Mouse (Mus musculus) cortical plate, adult 2 months (tissue): ENCODE measurements around the gene Lats2. TPM values are rescaled to one million over a fixed set of nuclear protein-coding genes. Genes with fewer than 3 reads are reported as not detected.
A peak's percentile ranks its signal among the peaks of the same experiment; 100 is the strongest.
"Not testable (repeated sequence)": the region's sequence is repeated elsewhere in the genome, so short reads cannot be mapped to it uniquely, and the experiment has no call there.

ENCODE experiments used
- H3K27ac ChIP-seq: fragments of 200-500 bp; 2 replicates; pipeline ENCODE4 v1.5.1; 2012; ENCODE audit warnings: low read length, control low read depth, inconsistent platforms; ENCODE audit not compliant: insufficient read depth
- H3K4me1 ChIP-seq: fragments of 200-500 bp; 2 replicates; pipeline ENCODE4 v1.6.1; 2011; ENCODE audit warnings: low read length; ENCODE audit not compliant: control insufficient read depth, insufficient read depth
- H3K4me3 ChIP-seq: fragments of 200-500 bp; 2 replicates; pipeline ENCODE4 v1.5.1; 2011; ENCODE audit warnings: mild to moderate bottlenecking, low read length, control low read depth; ENCODE audit not compliant: insufficient read depth
- CTCF ChIP-seq: fragments of 200-500 bp; IDR thresholded peaks from 2 replicates; pipeline ENCODE4 v1.5.1; 2011; ENCODE audit warnings: mild to moderate bottlenecking, control low read depth, low read length; ENCODE audit not compliant: insufficient read depth; ENCODE audit errors: extremely low read depth
- POLR2A ChIP-seq: fragments of 200-500 bp; IDR thresholded peaks from 2 replicates; pipeline ENCODE4 v1.6.1; 2011; ENCODE audit warnings: mild to moderate bottlenecking, low read length, control low read depth; ENCODE audit not compliant: insufficient read depth; ENCODE audit errors: extremely low read depth
- polyA plus RNA-seq: library from polyadenylated mRNA; depleted of rRNA; stranded (reverse); fragments of >200 nt; gene quantifications from 2 replicates; pipeline ENCODE4 v1.2.3, GENCODE M21; 2012; rRNA removed

Gene Lats2
- polyA plus RNA-seq, 1 experiment: 14.4 TPM

DNA sequence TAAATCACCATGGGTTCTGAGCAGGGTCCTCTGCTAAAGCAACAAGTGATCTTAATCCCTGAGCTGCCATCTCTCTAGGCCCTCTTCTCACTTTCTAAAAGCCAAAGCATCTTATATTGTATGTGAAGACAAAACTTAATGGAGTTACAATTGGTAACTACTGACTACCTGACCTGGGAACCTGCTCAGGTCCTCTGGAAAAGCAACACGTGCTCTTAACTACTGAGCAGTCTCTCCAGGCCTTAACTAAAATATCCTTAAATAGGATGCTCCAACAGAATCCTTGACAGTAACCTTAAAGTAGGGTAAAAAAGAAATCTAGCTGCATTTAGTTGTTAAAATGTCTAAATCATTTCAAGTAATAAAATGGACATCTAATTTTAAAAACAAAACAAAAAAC, 94.6 kb downstream of the Lats2 start:
- TF ChIP-seq POLR2A: no peak
- TF ChIP-seq CTCF: no peak
- H3K4me3 ChIP-seq: peak overlapping the region; percentile 100; the same call in 1 of the 2 replicates
- H3K4me1 ChIP-seq: no peaks in the 10 kb centered on the region
- H3K27ac ChIP-seq: no peak overlapping the region

DNA sequence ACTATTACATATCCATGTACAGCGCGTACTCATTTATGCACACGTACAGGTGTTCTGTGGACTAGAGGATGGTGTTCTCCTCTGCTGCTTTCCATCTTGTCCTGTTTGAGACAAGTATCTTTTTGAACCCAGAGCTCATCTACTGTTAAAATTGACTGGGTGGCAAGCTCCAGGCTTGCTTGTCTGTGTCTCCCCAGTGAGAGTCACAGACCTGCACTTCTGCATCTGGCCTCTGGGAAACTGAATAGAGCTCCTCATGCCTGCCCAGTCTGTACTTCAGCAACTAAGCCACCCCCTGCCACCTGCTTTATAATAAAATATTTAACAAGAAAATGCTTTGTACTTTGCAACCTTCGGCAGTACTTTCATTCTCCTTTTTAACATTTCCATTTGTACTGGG, 99.9 kb downstream of the Lats2 start:
- Histone ChIP-seq H3K27ac (no peak overlapping the region), H3K4me1 (no peaks in the 10 kb centered on the region), H3K4me3 (no peak overlapping the region)
- TF ChIP-seq CTCF (0 out of 2 replicates have a peak, but pooled peaks have one; percentile 5), POLR2A (no peak)

DNA sequence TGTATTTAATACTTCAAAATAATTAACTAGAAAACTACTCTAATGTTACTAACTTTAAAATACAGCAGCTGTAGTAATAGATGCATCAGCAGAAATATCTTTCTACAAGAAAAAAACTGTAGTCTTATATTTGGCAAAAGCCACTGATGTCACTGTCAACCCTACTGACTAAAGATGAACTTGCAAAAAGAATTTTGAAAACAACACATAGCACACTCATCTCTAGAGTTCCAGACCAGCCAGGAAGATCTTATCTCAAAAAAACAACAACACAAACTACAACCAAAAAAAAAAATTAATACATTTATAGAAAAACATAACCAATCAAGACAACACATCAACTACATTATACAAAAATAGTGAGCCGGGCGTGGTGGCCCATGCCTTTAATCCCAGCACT, 100.7 kb downstream of the Lats2 start:
- no peak overlapping the region for H3K4me3 ChIP-seq
- no peak for TF ChIP-seq CTCF
- no peak for TF ChIP-seq POLR2A

DNA sequence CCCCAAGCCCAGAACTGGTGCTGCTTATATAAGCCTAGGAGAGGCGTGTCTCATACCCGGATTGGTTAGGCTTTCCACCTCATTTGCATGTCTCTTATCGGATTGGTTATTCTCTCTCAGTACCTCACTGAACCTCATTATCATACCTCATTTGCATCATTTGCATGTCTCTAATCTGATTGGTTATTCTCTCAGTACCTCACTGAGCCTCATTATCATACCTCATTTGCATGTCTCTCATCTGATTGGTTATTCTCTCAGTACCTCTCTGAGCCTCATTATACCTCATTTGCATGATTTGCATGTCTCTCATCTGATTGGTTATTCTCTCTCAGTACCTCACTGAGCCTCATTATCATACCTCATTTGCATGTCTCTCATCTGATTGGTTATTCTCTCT, 101.7 kb downstream of the Lats2 start:
- not testable (repeated sequence) for H3K4me1 ChIP-seq, H3K4me3 ChIP-seq, H3K27ac ChIP-seq

More for the DNA sequence above, 100.7 kb downstream of the Lats2 start:
- Histone ChIP-seq H3K4me1 (no peaks in the 10 kb centered on the region), H3K27ac (no peak overlapping the region)

DNA sequence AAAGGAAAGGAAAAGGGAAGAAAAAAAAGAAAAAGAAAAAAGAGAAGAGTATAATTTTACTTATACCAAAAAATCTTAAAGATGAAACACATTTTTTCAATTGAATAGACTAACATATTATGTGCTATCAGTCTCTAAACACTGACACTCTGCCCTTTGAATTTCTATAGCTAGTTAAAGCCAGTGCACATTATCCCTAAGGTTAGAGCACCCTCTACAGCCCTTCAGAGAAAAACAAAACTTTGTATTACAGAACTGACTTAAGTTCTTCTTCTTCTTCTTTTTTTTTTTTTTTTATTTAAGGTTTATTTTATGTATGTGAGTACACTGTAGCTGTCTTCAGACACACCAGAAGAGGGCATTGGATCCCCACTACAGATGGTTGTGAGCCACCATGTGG, 108.7 kb downstream of the Lats2 start:
- H3K4me1 ChIP-seq: no peaks in the 10 kb centered on the region
- no peak for TF ChIP-seq CTCF
- TF ChIP-seq POLR2A: no peak
- no peak overlapping the region for H3K27ac ChIP-seq
- H3K4me3 ChIP-seq: no peak overlapping the region

DNA sequence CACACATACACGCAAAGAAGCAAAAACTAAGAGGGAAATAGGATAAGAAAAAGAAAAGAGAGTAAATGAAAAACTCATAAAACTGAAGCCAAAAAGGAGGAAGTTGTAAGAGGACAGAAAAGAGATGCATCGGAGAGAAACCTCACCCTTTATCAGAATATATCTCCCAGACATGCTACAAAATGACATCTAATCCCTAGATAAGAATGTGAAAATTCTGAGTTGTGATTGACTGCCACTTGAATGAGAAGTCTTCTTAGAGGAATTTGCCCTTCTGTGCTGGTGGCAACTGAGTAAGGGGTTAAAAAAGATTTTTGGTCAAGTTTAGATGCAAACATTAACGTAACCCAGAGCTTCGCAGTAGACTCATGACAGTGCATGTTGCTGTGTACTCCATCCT, 112.0 kb downstream of the Lats2 start:
- H3K27ac ChIP-seq: no peak overlapping the region
- TF ChIP-seq POLR2A: no peak
- no peak for TF ChIP-seq CTCF

More for the DNA sequence above, 112.0 kb downstream of the Lats2 start:
- Histone ChIP-seq H3K4me3 (no peak overlapping the region), H3K4me1 (no peaks in the 10 kb centered on the region)

Other genes with a start within 250 kb of the Lats2 start
- gene Il17d, start 233.6 kb downstream of the Lats2 start, polyA plus RNA-seq: 23.9 and 24.8 TPM in 2 replicates
- 49.3 and 53.2 TPM in 2 replicates for gene Eef1akmt1, start 186.8 kb downstream of the Lats2 start, polyA plus RNA-seq
- 6.7 and 7.1 TPM in 2 replicates for gene Xpo4, start 93.0 kb downstream of the Lats2 start, polyA plus RNA-seq
- gene Gm49361, start 12.3 kb downstream of the Lats2 start, polyA plus RNA-seq: not detected in 2 replicates
- 25.6 and 37.8 TPM in 2 replicates for gene Sap18, start 39.8 kb upstream of the Lats2 start, polyA plus RNA-seq
- gene Ska3, start 67.8 kb upstream of the Lats2 start, polyA plus RNA-seq: 0.62 and 0.67 TPM in 2 replicates
- 61.4 and 65.6 TPM in 2 replicates for gene Mrpl57, start 67.8 kb upstream of the Lats2 start, polyA plus RNA-seq
- gene Zdhhc20, start 131.9 kb upstream of the Lats2 start, polyA plus RNA-seq: 28.2 and 28.7 TPM in 2 replicates
- 20.1 and 20.3 TPM in 2 replicates for gene Micu2, start 240.9 kb upstream of the Lats2 start, polyA plus RNA-seq